10 mouse cellular contexts compared by ENCODE assay signal in the genomic region with DNA sequence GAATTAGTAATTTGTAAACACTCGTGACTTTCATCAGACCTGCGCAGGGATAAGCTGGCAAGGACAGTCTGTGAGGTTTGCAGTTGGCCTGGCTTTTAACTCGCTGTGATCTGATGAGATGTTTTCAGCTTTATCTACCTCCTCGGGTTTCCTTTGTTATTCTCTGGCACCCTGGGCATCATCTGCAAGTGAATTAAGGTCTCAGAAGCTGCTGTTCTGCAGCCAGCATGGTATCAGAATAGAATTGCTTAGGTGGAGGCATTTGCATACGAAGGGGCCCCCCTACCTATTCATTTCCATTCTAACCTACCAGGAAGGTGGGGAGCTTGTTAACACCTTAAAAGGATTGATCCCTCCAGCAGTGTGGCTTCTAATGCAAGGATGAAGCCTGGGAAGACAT.
"Had no signal": no experiment of that assay in that cellular context is flagged by ENCODE, and none has a peak within 500 bp of the region (broad histone marks: within the 10 kb centered on the region; RNA-seq: fewer than 3 reads in every experiment).

No protein-coding gene starts in this region.

- ATAC-seq: lung, postnatal 0 days; midbrain, embryonic 13.5 days; midbrain, embryonic 15.5 days had no signal

- DNase-seq: lung, adult 2 months; lung, postnatal 14 days; lung, postnatal 36 days; right cerebral cortex, postnatal 14 days; thymus, adult 2 months; thymus, postnatal 25 days; thymus, postnatal 4 days had no signal
